Mouse (Mus musculus) heart, adult 11 months (tissue): ENCODE measurements around the gene Cab39.
A peak's percentile ranks its signal among the peaks of the same experiment; 100 is the strongest.

Experiments used
- DNase-seq: peaks from one replicate; pipeline ENCODE4 v3.0.0; 2022

Cab39 gene

DNA sequence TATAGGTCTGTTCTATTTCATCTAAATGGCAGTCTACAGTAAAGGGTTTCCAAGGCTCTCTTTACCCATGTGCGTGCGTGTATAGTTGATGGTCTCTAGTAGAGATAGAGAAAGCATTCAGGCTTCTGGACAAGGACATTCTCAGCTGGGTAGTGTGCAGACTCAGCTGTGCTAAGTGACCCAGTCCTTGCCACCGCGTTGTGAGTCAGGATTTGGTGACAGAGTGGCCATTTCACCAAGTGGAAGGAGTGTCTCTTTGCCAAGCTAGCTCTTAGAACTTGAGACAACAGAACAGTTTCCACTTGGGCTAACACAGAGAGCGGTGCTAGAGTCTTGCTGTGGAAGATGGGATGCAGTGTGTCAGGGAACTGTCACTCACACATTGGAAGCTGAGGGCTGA is 57.6 kb downstream of the Cab39 start:
- DNase-seq = peak; percentile 75

DNA sequence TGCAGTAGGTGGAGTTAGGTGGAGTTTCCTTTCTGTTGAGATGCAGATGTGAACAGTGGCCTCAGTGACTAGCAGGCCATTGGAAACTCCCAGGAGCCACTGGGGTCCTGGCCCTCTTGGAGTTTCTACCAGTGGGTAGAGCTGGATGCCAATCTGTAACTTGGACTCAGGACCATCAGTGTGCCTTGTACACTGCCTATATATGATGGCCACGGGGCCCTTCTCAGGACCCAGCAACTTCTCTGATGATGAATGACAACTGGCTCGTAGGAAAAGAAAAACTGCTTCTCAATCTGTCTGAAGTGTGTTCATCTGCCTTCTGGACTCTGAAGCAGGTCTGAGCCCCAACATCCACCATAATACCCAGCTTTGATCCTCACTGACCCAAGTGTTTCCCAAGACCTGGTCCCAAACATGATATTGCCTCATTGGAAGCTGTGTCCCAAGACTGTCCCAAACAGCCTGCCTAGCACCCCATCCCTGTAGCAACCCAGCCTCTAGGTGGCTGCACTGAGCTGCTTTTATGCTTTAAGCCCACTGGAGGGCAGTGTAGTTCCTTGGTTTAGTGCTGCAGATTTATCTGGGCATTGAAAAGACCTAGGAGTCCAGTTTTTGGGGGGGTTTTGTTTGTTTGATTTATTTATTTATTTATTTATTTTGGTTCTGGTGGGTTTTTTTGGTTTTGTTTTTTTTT is 59.9 kb downstream of the Cab39 start:
- peak; percentile 97 for DNase-seq

DNA sequence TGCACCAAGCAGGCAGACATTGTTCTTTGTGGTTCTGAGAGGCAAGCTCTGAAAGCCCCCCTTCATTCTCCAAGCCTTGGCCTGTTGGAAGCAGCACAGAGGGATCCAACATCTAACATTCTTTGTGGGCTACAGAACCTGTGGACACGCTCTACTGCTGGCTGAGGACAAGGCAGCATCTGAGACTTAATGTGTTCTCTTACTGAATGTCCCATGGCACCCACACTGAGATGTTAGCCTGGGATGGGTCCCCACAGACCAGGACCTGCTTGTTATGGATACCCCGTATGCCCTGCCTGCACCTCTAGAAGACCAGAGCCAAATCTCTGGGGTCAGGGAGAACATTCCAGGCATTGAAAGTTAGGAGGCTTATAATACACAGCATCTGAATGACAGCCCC is 60.6 kb downstream of the Cab39 start:
- peak; percentile 76 for DNase-seq

DNA sequence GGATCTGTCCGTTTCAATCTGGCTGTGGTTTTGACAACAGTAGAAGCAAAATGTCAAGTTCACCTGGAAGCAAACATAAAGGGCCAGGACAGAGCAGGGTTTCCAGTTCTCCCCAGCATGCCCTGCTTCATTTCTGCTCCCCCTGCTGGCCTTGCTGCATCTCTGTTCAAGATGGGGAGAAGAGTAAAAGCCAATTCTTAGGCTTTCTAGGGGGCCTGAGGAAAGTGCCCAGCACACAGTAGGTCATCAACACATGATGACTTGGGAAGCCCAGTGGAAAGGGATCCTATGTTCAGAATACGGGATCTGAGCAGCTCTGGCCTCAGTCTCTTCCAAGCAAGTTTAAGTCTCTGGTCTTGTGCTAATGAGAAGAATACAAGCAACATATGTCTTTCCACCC is 61.2 kb downstream of the Cab39 start:
- DNase-seq = peak; percentile 75

DNA sequence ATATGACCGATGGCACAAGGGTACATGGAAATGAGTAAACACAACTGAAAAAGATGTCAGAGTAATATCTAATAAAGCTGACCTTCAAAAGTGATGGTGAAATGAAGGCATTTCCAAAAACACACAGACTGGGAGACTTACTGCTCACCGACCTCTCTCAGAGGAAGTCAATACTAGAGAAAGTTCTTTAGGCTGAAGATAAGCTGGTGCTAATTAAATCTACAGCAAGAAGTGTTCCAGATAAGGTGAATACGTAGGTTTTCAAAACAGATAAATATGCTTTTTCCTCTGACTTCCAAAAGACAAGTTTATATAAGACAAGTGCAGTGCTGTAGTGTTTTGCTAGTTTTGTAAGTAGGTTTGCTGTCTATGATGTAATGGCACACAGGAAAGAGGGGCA is 63.0 kb downstream of the Cab39 start:
- peak; percentile 18 for DNase-seq

DNA sequence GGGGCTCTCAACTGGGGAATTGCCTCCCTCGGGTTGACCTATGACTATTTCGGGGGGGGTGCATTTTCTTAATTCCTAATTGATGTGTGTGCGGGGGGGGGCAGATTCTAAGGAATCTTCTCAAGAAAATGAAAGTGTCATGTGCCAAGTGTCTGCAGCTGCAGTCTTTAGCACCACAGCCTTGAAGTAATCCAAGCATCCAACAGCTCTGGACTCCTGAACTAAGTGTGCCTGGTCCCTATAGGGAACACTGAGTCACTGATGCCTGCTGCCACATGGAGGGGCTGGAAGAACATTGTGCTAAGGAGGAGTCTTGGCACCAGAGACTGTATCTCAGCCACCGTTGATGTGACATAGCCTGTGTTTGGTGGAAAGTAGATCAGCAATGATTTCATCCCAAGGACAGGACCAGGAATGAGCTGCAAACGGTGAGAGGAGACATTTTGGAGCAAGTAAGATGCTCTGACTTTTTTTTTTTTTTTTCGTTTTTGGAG is 64.1 kb downstream of the Cab39 start:
- DNase-seq = peak; percentile 92

DNA sequence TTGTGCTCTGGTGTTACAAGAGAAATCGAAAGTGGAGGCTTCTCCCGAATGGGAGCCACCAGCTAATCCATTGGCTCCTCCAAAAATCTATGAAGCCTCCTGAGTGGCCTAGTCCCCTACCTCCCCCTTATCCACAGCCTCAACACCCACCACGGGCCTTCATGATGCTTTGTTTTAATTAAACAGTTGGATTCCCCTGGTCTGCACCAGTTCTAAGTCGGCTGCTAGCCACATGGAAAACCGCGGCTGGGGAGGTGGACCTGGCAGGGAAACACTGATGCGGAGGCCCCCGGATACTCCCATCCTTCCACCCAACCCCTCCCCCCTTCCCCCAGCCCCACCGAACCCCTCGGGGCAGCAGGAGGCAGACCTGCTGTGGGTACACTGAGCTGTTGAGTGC is 71.1 kb downstream of the Cab39 start:
- DNase-seq = no peak

DNA sequence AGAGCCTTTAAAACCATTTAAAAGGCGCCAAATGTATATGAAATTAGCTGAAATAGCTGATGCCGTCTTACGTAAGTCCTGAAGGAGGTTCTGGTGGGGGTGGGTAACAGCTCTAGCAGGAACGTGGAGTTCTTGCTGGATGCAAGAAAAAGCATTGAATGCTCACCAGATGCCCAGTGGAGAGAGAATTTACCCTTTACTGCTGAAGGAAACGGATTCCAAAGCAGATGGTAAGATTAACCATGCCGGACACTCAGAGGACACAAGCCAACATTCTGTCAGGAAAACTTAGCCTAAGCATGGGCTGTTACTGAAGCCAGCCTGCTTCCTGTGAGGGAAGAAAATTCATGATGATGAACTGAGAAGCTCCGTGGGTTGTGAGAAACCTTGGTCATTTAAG is 76.8 kb downstream of the Cab39 start:
- DNase-seq = no peak

DNA sequence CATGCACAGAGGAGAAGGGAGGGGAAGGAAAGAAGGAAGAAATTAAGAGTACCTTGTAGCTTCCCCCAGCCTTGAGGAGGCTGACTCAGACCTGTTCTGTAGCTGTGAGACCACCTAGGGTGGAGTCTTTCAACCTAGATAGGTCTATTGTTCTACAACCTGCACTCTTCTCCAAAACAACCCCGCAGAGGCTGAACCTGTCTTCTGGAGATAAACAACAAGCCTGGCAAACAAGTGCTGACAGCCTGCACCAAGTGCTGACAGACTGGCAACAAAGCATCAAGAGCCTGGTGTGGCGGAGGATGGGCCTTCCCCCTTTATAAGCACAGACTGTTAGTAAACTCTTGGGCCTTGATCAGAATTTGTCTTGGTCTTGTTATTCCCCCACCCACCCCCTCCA is 77.3 kb downstream of the Cab39 start:
- no peak for DNase-seq

DNA sequence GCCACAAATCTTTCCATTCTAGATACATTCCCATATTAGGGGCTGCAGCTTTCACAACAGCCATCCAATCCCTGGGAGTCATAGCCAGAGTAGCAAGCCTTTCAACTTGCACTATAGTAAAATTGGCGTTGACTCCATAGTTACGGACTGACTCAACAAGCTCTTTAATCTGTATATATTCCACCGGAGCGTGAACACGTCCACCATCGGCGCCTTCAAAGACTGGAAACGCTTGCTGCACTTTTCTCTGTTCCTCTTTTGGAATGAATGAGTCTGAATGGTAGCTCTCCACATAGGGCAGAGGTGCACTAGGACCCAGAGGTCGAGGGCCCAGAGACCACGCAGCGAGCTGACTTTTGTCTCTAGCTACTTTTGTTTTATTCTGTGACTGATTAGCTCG is 88.8 kb downstream of the Cab39 start:
- no peak for DNase-seq

DNA sequence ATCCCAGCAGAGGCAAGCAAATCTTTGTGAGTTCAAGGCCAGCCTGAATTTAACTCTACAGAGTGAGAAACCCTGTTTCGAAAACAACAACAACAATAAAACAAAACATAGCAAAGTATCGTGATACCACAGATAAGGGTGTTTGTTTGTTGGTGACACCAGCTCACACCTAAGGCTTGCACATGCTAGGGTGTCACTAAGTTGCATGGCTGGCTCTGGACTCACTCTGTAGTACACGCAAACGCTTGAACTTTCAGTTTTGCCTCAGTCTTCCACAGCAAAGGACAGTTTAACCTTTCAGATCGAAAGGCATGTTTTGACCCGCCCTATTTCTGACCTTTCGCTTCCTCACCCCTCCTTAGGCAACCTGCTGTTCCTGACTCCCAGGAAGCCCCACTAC is 94.0 kb downstream of the Cab39 start:
- no peak for DNase-seq

DNA sequence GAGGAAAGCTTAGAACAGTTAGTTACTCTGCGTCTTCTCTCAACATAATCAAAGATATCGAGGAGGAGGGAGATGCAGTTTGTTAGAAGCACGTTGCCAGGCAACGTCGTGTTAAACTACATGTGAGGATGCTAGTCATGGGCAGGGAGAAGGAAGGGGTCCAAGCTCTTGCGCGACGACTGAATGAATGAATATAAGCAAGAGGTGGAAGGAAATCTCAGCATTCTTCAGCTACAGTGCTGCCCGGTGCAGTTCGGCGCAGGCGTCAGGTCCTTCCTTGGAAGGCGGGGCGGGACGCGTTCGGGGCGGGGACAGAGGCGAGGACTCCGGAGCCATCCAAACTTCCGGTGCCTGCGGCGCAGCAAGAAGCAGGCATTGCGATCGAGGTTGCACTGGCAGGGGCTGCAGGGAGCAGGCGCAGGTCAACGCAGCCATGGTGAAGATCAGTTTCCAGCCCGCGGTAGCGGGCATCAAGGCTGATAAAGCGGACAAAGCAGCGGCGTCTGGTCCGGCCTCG is 101.0 kb downstream of the Cab39 start, which contains the start of gene Itm2c:
TSS of gene Itm2c (plus strand) at position 51 of the 517 bp plus-strand sequence.
- DNase-seq = peak; percentile 99

DNA sequence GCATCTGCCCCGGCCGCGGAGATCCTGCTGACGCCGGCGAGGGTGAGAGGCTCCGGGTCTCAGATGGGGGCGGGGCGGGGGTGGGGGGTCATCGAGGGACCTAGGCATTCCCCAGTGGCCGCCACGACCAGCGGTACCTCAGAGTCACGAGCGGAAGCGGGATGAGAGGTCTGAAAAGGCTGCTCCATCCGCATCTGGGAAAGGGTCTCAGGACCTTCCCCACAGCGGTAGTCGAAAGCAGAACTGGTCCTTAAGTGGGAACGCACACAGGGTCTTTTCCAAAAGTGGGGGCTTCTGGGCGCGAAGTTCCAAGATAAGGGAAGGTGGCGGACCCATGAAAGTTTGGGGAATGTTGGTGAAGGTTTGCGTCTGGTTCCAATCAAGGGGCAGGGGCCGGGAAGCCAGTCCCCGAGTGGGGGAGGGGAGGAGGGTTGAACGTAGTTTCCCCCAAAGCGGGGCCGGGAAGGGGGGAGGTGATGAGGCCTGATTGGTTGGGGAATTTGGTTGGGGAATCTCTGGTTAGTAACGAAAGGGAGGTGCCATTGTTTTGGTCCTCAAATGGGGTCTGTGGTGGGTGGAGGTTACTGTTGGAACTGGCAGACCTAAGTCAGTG is 101.6 kb downstream of the Cab39 start:
- DNase-seq = peak; percentile 94

DNA sequence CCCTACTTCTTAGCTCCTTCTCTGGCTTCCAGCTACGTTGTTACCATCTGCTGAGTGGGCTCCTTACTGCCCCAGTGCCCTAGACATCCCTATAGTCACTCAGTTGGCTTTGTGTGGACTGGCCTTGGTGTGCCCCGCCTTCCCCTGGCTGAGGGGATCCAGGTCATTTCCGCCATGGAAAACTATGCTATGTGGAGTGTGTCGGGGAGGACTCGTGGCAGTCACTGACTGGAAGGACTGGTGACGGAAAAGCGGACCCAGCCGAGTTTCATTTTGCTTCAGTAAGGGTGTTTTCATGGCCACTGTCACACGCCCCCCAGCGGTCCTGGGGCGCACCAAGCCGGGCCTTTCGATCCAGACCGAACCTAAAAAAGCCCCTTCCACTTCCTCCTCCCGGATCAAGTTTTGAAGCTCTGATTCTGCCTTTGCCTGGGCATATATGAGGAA is 102.2 kb downstream of the Cab39 start:
- peak; percentile 99 for DNase-seq

DNA sequence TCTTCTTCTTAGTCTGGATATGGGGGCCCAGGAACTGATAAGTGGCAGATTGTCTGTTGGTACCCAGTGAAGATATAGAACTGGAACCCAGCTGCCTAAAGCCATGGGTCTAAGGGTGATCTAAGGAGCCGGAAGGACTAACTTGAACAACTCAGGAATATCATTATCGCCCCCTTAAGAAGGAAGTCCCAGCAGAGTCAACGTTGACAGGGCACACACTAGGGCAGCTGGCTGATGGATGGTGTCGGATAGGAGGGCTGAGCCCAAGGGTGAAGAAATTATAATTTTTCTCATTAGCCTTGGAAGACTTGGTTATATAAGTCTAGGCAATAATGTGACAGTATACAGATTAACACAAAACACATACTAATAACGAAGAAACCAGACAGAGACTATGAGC is 102.9 kb downstream of the Cab39 start:
- DNase-seq = no peak

DNA sequence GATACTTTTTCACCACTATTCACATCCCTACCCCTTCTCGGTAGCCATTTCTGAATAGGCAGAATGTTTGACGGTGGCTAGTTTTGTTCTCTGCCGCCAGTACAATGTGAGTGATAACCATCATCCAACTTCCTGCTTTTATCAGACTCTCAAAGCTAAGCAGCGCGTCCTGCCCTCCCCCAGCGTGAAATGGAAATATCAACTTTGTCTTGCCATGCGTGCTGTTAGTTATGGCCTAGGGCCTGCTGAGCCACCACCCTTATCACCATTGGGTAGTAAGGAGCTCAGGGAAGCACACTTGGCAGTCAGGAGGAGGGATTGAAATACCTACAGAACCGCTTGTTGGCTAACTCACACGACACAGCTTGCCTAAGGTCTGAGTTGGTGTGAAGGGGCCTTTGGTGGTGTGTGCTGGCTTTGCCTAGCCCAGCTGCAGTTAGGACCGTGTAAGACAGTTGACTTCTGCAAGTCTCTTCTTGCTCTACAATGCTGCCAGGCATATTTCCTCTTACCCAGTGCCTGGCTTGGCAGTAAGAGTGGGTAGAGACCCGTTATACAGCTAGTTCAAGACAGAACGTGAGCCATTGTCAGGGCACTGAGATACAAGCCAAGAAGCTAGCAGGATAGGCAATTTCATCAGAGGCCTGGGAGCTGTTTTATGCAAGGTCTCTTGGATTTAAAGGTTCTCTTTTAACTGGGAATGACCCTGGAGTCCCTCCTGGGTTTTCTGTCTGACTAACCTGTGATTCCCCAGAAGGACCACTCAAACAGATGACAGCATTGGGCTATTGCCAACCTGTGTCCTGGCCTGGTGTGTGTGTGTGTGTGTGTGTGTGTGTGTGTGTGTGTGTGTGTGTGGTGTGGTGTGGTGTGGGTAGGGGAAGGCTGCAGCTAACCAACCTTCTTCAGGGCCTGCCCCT is 103.8 kb downstream of the Cab39 start:
- DNase-seq = peak; percentile 95

DNA sequence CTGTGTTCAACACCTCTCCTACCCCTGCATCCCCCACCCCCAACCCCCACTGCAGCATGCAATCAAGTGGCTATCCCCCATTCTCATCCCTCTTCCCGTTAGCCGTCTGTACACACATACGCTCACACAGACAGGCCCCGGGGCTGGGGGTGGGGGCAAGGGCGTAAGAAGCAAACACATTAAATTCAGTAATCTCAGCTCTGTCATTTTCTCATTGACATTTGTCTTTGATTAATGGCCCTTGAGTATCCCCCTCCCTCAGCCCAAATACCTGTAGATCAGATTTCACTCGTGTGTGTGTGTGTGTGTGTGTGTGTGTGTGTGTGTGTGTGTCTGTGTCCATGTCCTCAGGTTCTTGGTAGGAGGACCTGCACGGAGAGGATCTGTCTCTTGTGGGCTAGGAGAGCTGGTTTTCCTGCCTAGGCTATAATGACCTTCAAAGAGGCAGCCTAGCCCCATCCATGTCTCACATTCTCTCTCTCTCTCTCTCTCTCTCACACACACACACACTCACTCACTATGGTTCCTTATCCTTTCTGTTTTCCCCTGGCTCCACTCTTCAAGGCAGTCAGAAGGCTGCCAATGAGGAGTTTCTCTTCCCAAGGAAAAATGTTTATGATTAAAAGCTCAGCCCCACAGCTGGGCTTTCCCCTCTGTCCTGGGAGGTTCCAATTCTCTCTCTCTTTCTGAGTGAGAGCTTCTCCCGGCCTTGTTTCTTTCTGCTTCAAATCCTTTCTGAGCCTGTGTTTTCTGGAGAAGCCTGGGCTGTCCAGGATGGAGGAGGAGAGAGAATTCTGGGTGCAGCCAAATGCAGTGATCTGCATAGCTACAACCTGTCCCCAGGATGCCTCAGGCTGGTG is 104.9 kb downstream of the Cab39 start:
- DNase-seq = no peak

DNA sequence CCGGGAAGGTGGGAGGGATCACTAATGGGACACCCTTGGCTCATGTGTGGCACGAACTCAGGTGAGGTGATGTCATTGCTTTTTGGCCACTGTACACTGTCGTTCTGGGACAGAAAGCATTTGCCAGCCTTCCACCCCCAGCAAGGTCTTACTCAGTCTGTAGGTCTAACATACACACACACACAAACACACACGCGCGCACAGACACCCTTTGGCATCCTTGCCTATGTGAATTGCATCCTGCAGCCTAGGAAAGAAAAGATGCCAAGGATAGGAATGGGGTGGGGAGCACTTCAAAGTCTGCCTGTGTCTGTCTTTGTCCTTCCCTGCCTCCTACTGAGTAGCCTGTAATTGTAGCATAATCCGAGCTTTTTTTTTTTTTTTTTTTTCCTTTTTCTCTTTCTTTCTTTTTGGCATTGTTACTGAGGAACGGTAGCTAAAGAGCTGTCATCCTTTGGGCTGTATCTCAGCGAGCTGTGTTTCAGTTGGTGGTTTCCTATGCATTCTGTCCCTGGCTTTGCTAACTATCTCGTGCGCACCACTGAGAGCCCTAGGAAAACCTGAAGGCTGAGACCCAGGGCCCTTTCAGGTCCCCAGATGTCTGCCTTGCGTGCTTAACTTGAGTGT is 105.6 kb downstream of the Cab39 start:
- DNase-seq = no peak

DNA sequence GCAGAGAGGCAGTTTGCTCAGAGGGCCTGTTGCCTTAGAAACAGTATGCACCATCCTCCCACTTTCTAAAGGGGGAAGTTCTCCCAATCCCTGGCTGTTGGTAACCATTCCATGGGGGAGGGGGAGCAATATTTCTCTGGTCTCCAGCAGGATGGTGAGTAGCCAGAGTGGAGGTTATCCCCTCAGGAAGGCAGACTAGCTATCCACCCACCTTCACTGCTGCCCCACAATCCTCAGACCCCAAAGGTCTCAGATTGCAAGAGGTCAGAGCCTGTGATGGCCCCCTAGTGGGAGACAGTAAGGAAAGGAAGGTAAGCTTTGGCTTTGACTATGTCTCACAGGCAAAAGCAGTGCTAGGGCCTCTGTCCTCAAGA is 106.1 kb downstream of the Cab39 start:
- DNase-seq = no peak

DNA sequence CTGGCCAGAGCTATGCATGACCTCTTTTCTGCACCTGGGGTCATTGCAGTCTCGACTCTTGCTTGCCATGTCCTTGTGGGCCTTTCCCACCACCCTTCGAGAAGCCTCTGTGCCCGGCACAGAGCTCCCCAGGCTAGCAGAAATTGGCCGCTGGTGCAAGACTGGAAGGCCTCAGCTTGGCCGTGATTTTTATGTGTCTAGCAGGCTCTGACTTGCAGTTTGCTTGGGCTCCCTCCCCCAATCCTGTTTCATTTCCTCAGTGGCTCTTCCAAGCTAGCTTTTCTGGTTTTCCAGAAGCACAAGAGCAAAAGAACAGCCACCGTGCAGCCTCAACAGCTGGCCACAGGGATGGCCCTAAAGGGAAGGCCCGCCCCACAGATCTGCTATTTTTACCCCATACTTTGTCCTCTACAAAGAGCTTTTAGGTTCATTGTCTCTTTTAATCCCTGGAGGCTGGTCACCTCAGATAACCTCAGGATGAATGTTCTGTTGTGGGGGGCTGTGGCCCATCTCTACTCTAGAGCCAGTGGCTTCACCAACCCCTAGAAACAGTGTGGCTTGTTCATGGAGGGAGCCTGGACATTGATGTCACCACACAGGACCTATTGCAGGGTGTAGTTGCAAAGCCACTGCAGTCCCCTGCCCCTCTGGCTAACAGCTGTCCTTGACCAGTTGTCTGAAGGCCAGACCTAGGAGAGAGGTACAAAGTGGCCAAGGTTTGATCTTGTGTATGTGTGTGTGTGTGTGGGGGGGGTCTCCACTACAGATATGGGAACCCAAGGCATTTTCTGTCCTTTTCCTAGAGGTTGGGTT is 107.5 kb downstream of the Cab39 start:
- DNase-seq = peak; percentile 95
